Mouse (Mus musculus): ENCODE results near the gene Mybbp1a. TPM values are rescaled to one million over a fixed set of nuclear protein-coding genes. Genes with fewer than 3 reads are reported as not detected.

Mybbp1a gene
- polyA plus RNA-seq (2015; fragmentation: Nextera tagmentation; extraction: Ambion mirVana), result 63.1 and 82.7 TPM in 2 replicates

DNA sequence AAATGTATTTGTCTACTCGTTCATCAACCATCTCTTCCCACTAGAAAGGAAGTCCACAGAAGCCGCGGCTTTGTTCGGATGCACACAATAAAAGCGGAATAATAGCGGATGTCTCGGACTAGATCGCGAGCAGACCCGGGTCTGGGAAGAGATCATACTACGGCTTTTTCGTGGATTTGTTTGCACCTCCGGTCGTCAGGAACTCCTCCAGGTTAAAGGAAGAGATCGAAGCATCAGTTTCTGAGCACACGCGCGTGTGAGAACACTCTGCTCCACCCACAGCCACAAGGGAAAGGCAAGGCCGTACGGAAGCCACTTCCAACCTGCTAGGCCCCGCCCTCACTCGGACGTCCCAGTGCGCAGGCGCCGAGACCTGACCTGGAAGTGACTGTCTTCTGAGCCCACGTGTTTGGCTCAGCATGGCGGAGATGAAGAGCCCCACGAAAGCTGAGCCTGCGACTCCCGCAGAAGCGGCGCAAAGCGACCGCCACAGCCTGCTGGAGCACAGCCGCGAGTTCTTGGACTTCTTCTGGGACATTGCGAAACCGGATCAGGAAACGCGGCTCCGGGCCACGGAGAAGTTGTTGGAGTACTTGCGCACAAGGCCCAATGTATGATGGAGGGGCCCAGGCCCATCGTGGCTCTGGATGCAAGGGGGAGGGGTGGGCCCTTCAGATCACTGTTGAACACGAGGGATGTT is at the start of gene Mybbp1a:
Gene Mybbp1a, plus strand, starts transcription at position 391 of the 700 bp plus-strand sequence.
- H3K9me3 ChIP-seq (replicated peaks), result no peaks in the 10 kb centered on the region
- H3K27ac ChIP-seq (replicated peaks), result peak within 1 kb of the TSS; percentile 94
- peak; percentile 96 for ATAC-seq (ENCODE audit: low FRiP score)
- under 1% methylated on average over 46 of the region's 46 CpGs for WGBS
- peak within 1 kb of the TSS; percentile 85 for H3K9ac ChIP-seq (replicated peaks)
- H3K36me3 ChIP-seq, result peaks cover 38% of the 10 kb centered on the region
- peak within 1 kb of the TSS; percentile 94 for H3K4me3 ChIP-seq (replicated peaks)
- peak within 1 kb of the TSS; percentile 77 for H3K4me2 ChIP-seq
- H3K4me1 ChIP-seq, result peaks cover 19% of the 10 kb centered on the region
- no peaks in the 10 kb centered on the region for H3K27me3 ChIP-seq (replicated peaks)

DNA sequence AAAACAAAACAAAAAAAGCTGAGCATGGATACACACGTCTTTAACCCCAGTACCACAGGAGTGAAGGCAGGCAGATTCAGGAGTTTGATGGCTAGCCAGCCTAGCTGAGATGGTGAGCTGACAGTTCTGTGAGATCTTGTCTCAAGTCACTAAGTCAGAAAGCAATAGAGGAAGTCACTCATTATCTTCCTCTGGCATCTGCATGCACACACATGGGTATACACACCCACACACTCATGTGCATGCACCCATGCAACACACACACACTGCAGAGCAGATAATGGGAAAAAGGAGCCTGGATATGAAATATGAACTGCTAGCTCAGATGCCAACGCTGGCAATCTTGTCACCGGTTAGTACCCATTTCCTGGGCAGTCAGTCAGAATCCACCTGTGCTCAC is 47.9 kb upstream of the Mybbp1a start:
- H3K27me3 ChIP-seq (replicated peaks), result no peaks in the 10 kb centered on the region
- H3K4me3 ChIP-seq (replicated peaks), result no peak overlapping the region
- H3K4me1 ChIP-seq, result peaks cover 2% of the 10 kb centered on the region; the same call in 1 of the 2 replicates
- H3K4me2 ChIP-seq, result no peak overlapping the region
- no peak overlapping the region for H3K9ac ChIP-seq (replicated peaks)
- H3K36me3 ChIP-seq, result no peaks in the 10 kb centered on the region
- no peak overlapping the region for H3K27ac ChIP-seq (replicated peaks)
- WGBS, result 83% methylated on average over 3 of the region's 3 CpGs
- H3K9me3 ChIP-seq (replicated peaks), result no peaks in the 10 kb centered on the region
- no peak for ATAC-seq (ENCODE audit: low FRiP score)

DNA sequence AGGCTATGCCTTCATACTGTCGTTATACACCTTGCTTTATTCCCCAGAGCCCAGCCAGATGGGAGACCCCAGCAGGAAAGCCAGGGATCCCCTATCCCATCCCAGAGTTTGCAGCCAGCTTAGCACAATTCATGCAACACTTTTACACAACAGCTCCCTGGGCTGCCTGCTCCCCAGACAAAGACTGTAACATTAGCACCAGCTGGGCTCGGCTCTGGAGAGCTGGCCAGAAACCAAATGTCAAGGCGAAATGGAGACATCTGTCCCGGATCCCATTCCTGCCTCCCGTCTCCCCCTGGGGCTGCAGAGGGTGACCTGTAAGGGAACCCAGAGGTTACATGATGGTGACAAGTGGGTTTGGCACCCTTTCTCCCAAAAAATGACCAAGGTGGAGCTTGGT is 47.5 kb upstream of the Mybbp1a start:
- no peak overlapping the region for H3K27ac ChIP-seq (replicated peaks)
- ATAC-seq (ENCODE audit: low FRiP score), result no peak
- WGBS, result 33% methylated on average over 5 of the region's 5 CpGs

DNA sequence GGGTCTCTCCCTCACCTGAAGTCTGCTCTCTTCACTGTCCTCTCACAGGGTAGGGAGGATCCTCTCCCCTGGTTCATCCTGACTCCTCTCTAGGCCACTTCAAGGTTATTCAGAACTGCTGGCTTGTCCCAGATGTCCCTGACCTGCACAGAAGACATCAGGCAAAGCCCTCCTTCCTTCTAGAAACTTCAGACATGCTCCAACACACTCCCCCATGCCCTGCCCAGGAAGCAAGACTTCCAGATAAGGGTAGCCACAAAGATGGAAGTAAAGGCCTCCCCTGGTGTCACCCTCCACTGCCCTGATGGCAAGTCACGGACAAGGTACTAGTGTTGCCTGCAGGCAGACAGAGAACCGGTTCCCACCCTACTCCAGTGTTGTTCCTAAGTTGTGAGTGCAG is 46.5 kb upstream of the Mybbp1a start:
- H3K4me1 ChIP-seq, result peaks cover 2% of the 10 kb centered on the region; the same call in 1 of the 2 replicates
- H3K27me3 ChIP-seq (replicated peaks), result no peaks in the 10 kb centered on the region
- no peak overlapping the region for H3K9ac ChIP-seq (replicated peaks)
- no peaks in the 10 kb centered on the region for H3K9me3 ChIP-seq (replicated peaks)
- H3K4me2 ChIP-seq, result no peak overlapping the region
- WGBS, result 91% methylated on average over 2 of the region's 2 CpGs
- ATAC-seq (ENCODE audit: low FRiP score), result no peak
- no peak overlapping the region for H3K4me3 ChIP-seq (replicated peaks)
- H3K27ac ChIP-seq (replicated peaks), result no peak overlapping the region
- no peaks in the 10 kb centered on the region for H3K36me3 ChIP-seq

More for the DNA sequence above, 47.5 kb upstream of the Mybbp1a start:
- H3K4me3 ChIP-seq (replicated peaks), result no peak overlapping the region
- no peaks in the 10 kb centered on the region for H3K9me3 ChIP-seq (replicated peaks)
- no peak overlapping the region for H3K4me2 ChIP-seq
- no peaks in the 10 kb centered on the region for H3K27me3 ChIP-seq (replicated peaks)
- H3K36me3 ChIP-seq, result no peaks in the 10 kb centered on the region
- no peak overlapping the region for H3K9ac ChIP-seq (replicated peaks)
- H3K4me1 ChIP-seq, result peaks cover 2% of the 10 kb centered on the region; the same call in 1 of the 2 replicates

DNA sequence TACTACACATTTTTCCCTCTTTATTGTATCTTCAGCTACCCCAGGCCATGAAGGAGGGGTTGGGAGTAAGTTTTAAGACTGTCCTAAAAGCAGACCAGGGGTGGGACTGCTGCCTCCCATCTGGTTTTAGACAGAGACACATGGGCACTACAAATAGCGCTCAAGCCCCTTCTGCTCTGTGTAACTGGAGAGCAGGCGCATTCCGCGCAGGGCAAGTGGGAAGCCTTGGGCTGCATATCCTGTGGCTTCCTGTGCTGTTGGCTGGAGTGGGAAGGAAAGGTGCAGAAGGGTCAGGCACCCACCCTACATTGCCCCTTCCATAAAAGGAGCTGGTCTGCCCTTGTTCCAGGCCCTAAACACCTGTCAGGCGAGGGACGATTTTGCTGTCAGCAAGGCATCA is 45.5 kb upstream of the Mybbp1a start:
- Histone ChIP-seq H3K4me1 (peaks cover 2% of the 10 kb centered on the region; the same call in 1 of the 2 replicates), H3K4me2 (no peak overlapping the region), H3K4me3 (replicated peaks) (no peak overlapping the region), H3K36me3 (no peaks in the 10 kb centered on the region), H3K27me3 (replicated peaks) (no peaks in the 10 kb centered on the region), H3K9ac (replicated peaks) (no peak overlapping the region), H3K9me3 (replicated peaks) (no peaks in the 10 kb centered on the region), H3K27ac (replicated peaks) (no peak overlapping the region)
- no peak for ATAC-seq (ENCODE audit: low FRiP score)
- WGBS, result 86% methylated on average over 6 of the region's 6 CpGs

DNA sequence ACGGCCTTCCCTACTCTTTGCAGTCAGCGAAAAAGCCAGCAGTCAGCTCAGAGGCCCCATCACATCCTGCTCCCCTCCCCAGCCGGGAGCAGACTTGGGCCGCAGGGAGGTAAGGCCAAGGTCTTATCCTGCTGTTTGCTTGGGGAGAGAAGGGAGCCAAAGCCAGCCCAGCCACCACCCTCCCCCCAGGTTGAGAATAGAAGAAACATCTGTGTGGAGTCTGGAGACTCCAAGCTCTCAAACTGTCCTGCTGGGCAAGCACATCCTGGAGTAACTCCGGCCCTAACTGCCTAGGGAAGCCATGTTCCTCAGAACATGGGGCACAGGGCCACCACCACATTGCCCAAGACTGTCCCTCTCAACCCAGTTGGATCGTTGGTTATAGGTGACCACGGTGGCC is 44.5 kb upstream of the Mybbp1a start:
- no peaks in the 10 kb centered on the region for H3K27me3 ChIP-seq (replicated peaks)
- H3K9me3 ChIP-seq (replicated peaks), result no peaks in the 10 kb centered on the region
- no peak overlapping the region for H3K4me2 ChIP-seq
- ATAC-seq (ENCODE audit: low FRiP score), result no peak
- H3K4me3 ChIP-seq (replicated peaks), result no peak overlapping the region
- H3K9ac ChIP-seq (replicated peaks), result no peak overlapping the region
- H3K4me1 ChIP-seq, result peaks cover 2% of the 10 kb centered on the region; the same call in 1 of the 2 replicates
- 84% methylated on average over 7 of the region's 7 CpGs for WGBS
- no peak overlapping the region for H3K27ac ChIP-seq (replicated peaks)
- no peaks in the 10 kb centered on the region for H3K36me3 ChIP-seq

DNA sequence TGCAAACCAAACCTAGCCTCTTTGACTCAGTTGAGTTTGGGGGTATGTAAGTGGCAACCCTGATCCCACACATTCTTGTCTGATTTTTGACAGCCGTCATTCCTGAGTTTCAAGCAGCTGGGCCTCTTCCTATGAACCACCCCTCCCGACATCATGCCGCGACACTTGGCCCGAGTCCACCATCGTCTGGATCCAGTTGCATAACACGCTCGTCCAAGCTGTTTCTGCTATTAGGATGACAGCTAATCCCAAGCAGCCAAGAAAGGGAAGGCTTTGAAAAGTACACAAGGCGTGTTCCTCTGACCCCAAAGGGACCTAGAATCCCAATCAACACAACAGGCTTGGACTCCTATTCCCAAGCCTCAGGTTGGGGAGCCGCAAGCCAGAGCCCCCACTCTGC is 44.1 kb upstream of the Mybbp1a start:
- Histone ChIP-seq H3K9me3 (replicated peaks) (no peaks in the 10 kb centered on the region), H3K4me1 (peaks cover 2% of the 10 kb centered on the region; the same call in 1 of the 2 replicates), H3K27ac (replicated peaks) (no peak overlapping the region), H3K4me3 (replicated peaks) (no peak overlapping the region), H3K27me3 (replicated peaks) (no peaks in the 10 kb centered on the region), H3K4me2 (no peak overlapping the region), H3K9ac (replicated peaks) (no peak overlapping the region), H3K36me3 (no peaks in the 10 kb centered on the region)
- no peak for ATAC-seq (ENCODE audit: low FRiP score)
- WGBS, result 86% methylated on average over 10 of the region's 10 CpGs

DNA sequence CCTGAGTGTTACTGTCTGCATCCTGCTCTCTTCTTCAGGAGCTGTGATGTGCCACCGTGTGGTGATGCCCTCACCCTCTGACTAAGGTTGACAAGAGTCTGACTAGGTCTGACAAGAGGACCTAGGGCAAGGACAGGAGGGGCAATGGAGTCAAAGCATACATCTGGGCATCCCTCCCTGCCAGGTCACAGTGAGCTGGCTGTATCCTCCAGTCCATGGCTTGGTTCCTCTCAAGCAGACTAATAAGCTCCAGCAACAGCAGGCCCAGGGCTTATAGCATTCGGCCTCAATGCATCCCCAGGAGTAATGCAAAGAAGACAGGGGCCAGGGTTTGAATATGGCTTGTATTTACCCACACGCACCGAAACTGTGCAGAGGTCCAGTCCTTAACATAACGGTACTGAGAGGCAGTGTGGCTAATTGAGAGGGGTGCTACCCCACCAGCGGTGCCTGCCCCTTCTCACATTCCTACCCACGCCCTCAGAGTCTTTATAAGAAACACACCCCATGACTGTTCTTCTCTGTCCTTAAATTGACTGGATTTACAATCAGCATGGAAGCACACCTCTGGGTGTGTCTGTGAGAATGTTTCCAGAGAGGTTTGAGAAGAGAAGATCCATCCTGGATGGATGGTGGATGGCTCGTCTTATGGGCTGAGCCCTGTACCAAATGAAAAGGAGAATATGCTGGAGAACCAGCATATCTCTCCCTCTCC is 43.2 kb upstream of the Mybbp1a start:
- H3K4me3 ChIP-seq (replicated peaks), result no peak overlapping the region
- WGBS, result 88% methylated on average over 8 of the region's 8 CpGs
- H3K27me3 ChIP-seq (replicated peaks), result no peaks in the 10 kb centered on the region
- no peak overlapping the region for H3K27ac ChIP-seq (replicated peaks)
- H3K4me1 ChIP-seq, result peaks cover 2% of the 10 kb centered on the region; the same call in 1 of the 2 replicates
- no peak for ATAC-seq (ENCODE audit: low FRiP score)
- H3K36me3 ChIP-seq, result no peaks in the 10 kb centered on the region
- H3K9me3 ChIP-seq (replicated peaks), result no peaks in the 10 kb centered on the region
- H3K4me2 ChIP-seq, result no peak overlapping the region
- no peak overlapping the region for H3K9ac ChIP-seq (replicated peaks)

DNA sequence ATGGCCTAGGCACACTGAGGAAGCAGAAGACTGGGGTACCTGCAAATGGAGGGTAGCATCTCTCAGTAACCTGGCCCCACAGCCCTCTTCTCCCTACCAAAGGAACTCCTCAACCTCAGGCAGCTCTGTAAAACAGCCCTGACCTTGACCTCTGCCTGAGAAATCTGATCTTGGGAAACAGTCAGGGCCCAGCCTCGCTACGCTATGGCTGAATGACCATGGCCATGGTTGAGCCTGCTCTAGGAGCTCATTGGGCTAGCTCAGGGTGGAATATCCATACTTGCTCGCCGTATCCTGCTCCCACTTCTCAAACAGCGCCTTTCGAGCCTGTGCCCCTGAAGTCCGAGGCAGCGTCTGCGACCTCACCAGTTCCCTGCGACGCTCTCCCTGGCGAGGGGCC is 40.1 kb upstream of the Mybbp1a start:
- H3K4me2 ChIP-seq, result no peak overlapping the region
- H3K36me3 ChIP-seq, result no peaks in the 10 kb centered on the region
- no peak for ATAC-seq (ENCODE audit: low FRiP score)
- WGBS, result 93% methylated on average over 12 of the region's 12 CpGs
- peaks cover 2% of the 10 kb centered on the region; the same call in 1 of the 2 replicates for H3K4me1 ChIP-seq
- H3K9ac ChIP-seq (replicated peaks), result no peak overlapping the region
- H3K27me3 ChIP-seq (replicated peaks), result no peaks in the 10 kb centered on the region
- H3K9me3 ChIP-seq (replicated peaks), result no peaks in the 10 kb centered on the region
- no peak overlapping the region for H3K4me3 ChIP-seq (replicated peaks)
- H3K27ac ChIP-seq (replicated peaks), result no peak overlapping the region

DNA sequence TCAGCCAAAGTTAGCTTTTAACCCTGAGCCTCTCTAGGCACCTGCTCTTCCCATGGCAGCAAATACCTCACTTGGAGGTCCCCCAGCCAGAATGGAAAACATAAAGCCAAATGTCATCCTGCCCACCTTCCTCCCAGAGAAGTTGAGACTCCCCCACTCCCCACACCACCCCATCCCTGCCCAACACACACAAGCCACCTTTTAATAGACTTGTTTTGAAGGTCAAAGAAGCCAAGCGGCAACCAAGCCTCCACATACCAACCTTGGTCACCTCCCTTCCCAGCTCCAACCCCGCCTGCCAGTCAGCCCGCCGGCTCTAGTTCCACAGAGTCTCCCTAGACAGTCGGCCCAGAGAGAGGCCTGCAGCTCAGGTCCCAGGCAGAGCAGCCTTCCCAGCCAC is 39.1 kb upstream of the Mybbp1a start:
- H3K4me3 ChIP-seq (replicated peaks), result no peak overlapping the region
- no peak overlapping the region for H3K9ac ChIP-seq (replicated peaks)
- no peaks in the 10 kb centered on the region for H3K4me1 ChIP-seq
- H3K27ac ChIP-seq (replicated peaks), result no peak overlapping the region
- 78% methylated on average over 5 of the region's 5 CpGs for WGBS
- no peak overlapping the region for H3K4me2 ChIP-seq
- no peak for ATAC-seq (ENCODE audit: low FRiP score)
- H3K9me3 ChIP-seq (replicated peaks), result no peaks in the 10 kb centered on the region
- 0 out of 2 replicates have a peak, but pooled peaks cover 1% of the 10 kb centered on the region for H3K27me3 ChIP-seq (replicated peaks)
- no peaks in the 10 kb centered on the region for H3K36me3 ChIP-seq

DNA sequence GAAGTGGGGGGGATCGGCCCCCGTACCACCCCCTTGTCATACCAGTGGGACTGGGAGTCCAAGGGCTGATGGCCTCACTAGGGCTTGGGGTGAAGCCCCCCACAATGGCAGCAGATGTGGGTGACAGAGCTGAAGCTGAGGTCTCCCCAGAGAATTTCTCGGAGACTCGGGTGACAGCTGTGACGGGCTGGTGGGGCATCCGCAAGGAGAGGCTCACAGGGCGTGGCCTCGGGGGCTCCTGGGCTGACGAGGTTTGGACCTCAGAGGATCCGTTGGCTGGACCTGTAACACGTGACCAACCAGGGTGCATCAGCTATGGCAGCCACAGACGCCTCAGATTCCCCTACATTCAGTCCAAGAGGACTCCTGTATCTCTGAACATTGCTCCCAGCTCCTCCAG is 38.2 kb upstream of the Mybbp1a start:
- no peak for ATAC-seq (ENCODE audit: low FRiP score)
- no peak overlapping the region for H3K27ac ChIP-seq (replicated peaks)
- no peak overlapping the region for H3K4me2 ChIP-seq
- H3K4me3 ChIP-seq (replicated peaks), result no peak overlapping the region
- 92% methylated on average over 12 of the region's 12 CpGs for WGBS
- H3K9ac ChIP-seq (replicated peaks), result no peak overlapping the region
- H3K4me1 ChIP-seq, result no peaks in the 10 kb centered on the region
- no peaks in the 10 kb centered on the region for H3K9me3 ChIP-seq (replicated peaks)
- peaks cover 8% of the 10 kb centered on the region; the same call in 1 of the 2 replicates for H3K27me3 ChIP-seq (replicated peaks)
- no peaks in the 10 kb centered on the region for H3K36me3 ChIP-seq

DNA sequence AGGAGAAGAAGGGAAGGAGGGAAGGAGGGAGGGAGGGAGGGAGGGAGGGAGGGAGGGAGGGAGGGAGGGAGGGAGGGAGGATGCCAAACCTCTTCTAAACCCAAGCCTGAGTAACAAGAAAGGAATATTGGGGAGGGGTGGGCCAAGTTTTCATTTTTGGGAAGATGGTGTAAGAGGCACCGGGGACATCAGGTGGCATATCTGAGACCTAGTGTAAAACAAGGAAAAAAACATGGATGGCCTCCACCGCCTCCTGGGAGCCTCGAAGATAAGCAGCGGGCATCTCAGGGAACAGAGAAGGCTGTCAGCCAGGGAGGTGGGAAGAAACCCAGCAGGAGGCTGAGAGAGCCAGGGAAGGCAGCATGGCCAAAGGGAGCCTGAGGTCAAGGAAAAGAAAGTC is 35.6 kb upstream of the Mybbp1a start:
- 73% methylated on average over 4 of the region's 4 CpGs for WGBS
- H3K9ac ChIP-seq (replicated peaks), result no peak overlapping the region
- no peak for ATAC-seq (ENCODE audit: low FRiP score)

More for the DNA sequence above, 35.6 kb upstream of the Mybbp1a start:
- Histone ChIP-seq H3K4me1 (peaks cover 10% of the 10 kb centered on the region), H3K36me3 (no peaks in the 10 kb centered on the region), H3K4me2 (no peak overlapping the region), H3K9me3 (replicated peaks) (no peaks in the 10 kb centered on the region), H3K27me3 (replicated peaks) (peaks cover 25% of the 10 kb centered on the region), H3K4me3 (replicated peaks) (no peak overlapping the region), H3K27ac (replicated peaks) (no peak overlapping the region)

Measured in neural tube, embryonic 15.5 days (tissue).